Mouse (Mus musculus) mature B cell (primary cell): ENCODE measurements around the gene Hist1h2ad.
"Not testable (repeated sequence)": the region's sequence is repeated elsewhere in the genome, so short reads cannot be mapped to it uniquely, and the experiment has no call there.

ENCODE experiments used
- in situ Hi-C: fragments of 300-500 bp; cut with MboI; formaldehyde crosslinking; loops from 2 replicates; pipeline ENCODE4 v1.14.3; 2019

Gene Hist1h2ad

GRCm38 (mm10) chr13:23562699-23563462, 11.3 kb upstream of the Hist1h2ad start:
- in situ Hi-C loops: no loop called here

- in situ Hi-C loops: no loop called here
These were observed 9.7 kb upstream of the Hist1h2ad start for GRCm38 (mm10) chr13:23564482-23564881.

GRCm38 (mm10) chr13:23570261-23571021, 3.7 kb upstream of the Hist1h2ad start:
- in situ Hi-C loops: not testable (repeated sequence)

- in situ Hi-C loops: no loop called here
These were observed 3.1 kb upstream of the Hist1h2ad start, which contains the start of the genes Hist1h2ae and Hist1h2bg for GRCm38 (mm10) chr13:23571022-23571503. Hist1h2ae (minus strand) TSS chr13:23571220. Hist1h2bg (plus strand) TSS chr13:23571396.

GRCm38 (mm10) chr13:23571504-23572217, 2.5 kb upstream of the Hist1h2ad start:
- in situ Hi-C loops: not testable (repeated sequence)

- in situ Hi-C loops: no loop called here
These were observed 1.8 kb upstream of the Hist1h2ad start for GRCm38 (mm10) chr13:23572218-23573033.

GRCm38 (mm10) chr13:23573034-23573897, 915 bp upstream of the Hist1h2ad start:
- in situ Hi-C loops: not testable (repeated sequence)

- in situ Hi-C loops: loop anchor here (25.0 kb wide), 1 partner anchor 113 kb away; the partner anchor contains the start of genes Hist1h1t, Hist1h2ac, Hist1h2bc and Hist1h4c
These were observed 477 bp downstream of the Hist1h2ad start for GRCm38 (mm10) chr13:23574546-23575170.

- in situ Hi-C loops: loop anchor here (25.0 kb wide), 1 partner anchor 112 kb away; the partner anchor contains the start of genes Hist1h1t, Hist1h2ac, Hist1h2bc and Hist1h4c
These were observed 1.2 kb downstream of the Hist1h2ad start, which contains the start of gene Hist1h3d for GRCm38 (mm10) chr13:23575271-23575851. Hist1h3d (plus strand) TSS chr13:23575763.

GRCm38 (mm10) chr13:23575864-23576313, 1.7 kb downstream of the Hist1h2ad start:
- in situ Hi-C loops: loop anchor here (25.0 kb wide), 1 partner anchor 111 kb away; the partner anchor contains the start of genes Hist1h1t, Hist1h2ac, Hist1h2bc and Hist1h4c

GRCm38 (mm10) chr13:23576351-23576881, 2.2 kb downstream of the Hist1h2ad start:
- in situ Hi-C loops: loop anchor here (25.0 kb wide), 1 partner anchor 111 kb away; the partner anchor contains the start of genes Hist1h1t, Hist1h2ac, Hist1h2bc and Hist1h4c

- in situ Hi-C loops: loop anchor here (25.0 kb wide), 1 partner anchor 110 kb away; the partner anchor contains the start of genes Hist1h1t, Hist1h2ac, Hist1h2bc and Hist1h4c
These were observed 2.9 kb downstream of the Hist1h2ad start for GRCm38 (mm10) chr13:23576906-23577639.

GRCm38 (mm10) chr13:23577835-23578234, 3.7 kb downstream of the Hist1h2ad start:
- in situ Hi-C loops: loop anchor here (25.0 kb wide), 1 partner anchor 109 kb away; the partner anchor contains the start of genes Hist1h1t, Hist1h2ac, Hist1h2bc and Hist1h4c

GRCm38 (mm10) chr13:23581408-23582218, 7.4 kb downstream of the Hist1h2ad start, which contains the start of gene Hist1h4d:
Hist1h4d (plus strand) TSS chr13:23581598.
- in situ Hi-C loops: loop anchor here (5.0 to 25.0 kb wide), 4 partner anchors 36 to 1547 kb away; partner anchors contain the start of genes Hist1h1t, Hist1h2ac, Hist1h2ah and Hist1h2bc

- in situ Hi-C loops: loop anchor here (5.0 to 25.0 kb wide), 4 partner anchors 35 to 1548 kb away; partner anchors contain the start of genes Hist1h1t, Hist1h2ac, Hist1h2ah and Hist1h2bc
These were observed 8.3 kb downstream of the Hist1h2ad start for GRCm38 (mm10) chr13:23582219-23583056.
